Mouse (Mus musculus): ENCODE results near the gene Gcnt4. TPM values are rescaled to one million over a fixed set of nuclear protein-coding genes. Genes with fewer than 3 reads are reported as not detected.

The Gcnt4 gene
- polyA plus RNA-seq, 1 experiment from 2014 or later, result not detected

- Histone ChIP-seq H3K27ac (no peak overlapping the region), H3K79me2 (ENCODE audit: inconsistent target) (no peaks in the 10 kb centered on the region)
- WGBS (ENCODE audit: missing documents), result 99% methylated on average over 5 of the region's 5 CpGs
Measured at GRCm38 (mm10) chr13:96967091-96967490, 42.6 kb downstream of the Gcnt4 start.

GRCm38 (mm10) chr13:96967822-96968221, 43.3 kb downstream of the Gcnt4 start:
- Histone ChIP-seq H3K36me3 (ENCODE audit: inconsistent target) (no peaks in the 10 kb centered on the region), H3K27ac (no peak overlapping the region), H3K79me2 (ENCODE audit: inconsistent target) (no peaks in the 10 kb centered on the region), H3K4me3 (ENCODE audit: inconsistent target) (no peak overlapping the region)
- WGBS (ENCODE audit: missing documents), result 46% methylated on average over 2 of the region's 2 CpGs

More at GRCm38 (mm10) chr13:96967091-96967490, 42.6 kb downstream of the Gcnt4 start:
- no peak overlapping the region for H3K4me3 ChIP-seq (ENCODE audit: inconsistent target)
- no peaks in the 10 kb centered on the region for H3K36me3 ChIP-seq (ENCODE audit: inconsistent target)

GRCm38 (mm10) chr13:96971076-96971475, 46.6 kb downstream of the Gcnt4 start:
- H3K4me3 ChIP-seq (ENCODE audit: inconsistent target), result no peak overlapping the region
- H3K79me2 ChIP-seq (ENCODE audit: inconsistent target), result no peaks in the 10 kb centered on the region
- H3K36me3 ChIP-seq (ENCODE audit: inconsistent target), result no peaks in the 10 kb centered on the region
- H3K27ac ChIP-seq, result no peak overlapping the region
- 82% methylated on average over 4 of the region's 4 CpGs for WGBS (ENCODE audit: missing documents)

- Histone ChIP-seq H3K79me2 (ENCODE audit: inconsistent target) (no peaks in the 10 kb centered on the region), H3K27ac (no peak overlapping the region), H3K36me3 (ENCODE audit: inconsistent target) (no peaks in the 10 kb centered on the region), H3K4me3 (ENCODE audit: inconsistent target) (no peak overlapping the region)
- WGBS (ENCODE audit: missing documents), result 78% methylated on average over 9 of the region's 9 CpGs
Measured at GRCm38 (mm10) chr13:96971861-96972282, 47.4 kb downstream of the Gcnt4 start.

- Histone ChIP-seq H3K4me3 (ENCODE audit: inconsistent target) (no peak overlapping the region), H3K36me3 (ENCODE audit: inconsistent target) (no peaks in the 10 kb centered on the region), H3K79me2 (ENCODE audit: inconsistent target) (no peaks in the 10 kb centered on the region), H3K27ac (no peak overlapping the region)
- 70% methylated on average over 2 of the region's 4 CpGs for WGBS (ENCODE audit: missing documents)
Measured at GRCm38 (mm10) chr13:96973318-96973717, 48.8 kb downstream of the Gcnt4 start.

- 93% methylated on average over 6 of the region's 6 CpGs for WGBS (ENCODE audit: missing documents)
- Histone ChIP-seq H3K27ac (no peak overlapping the region), H3K36me3 (ENCODE audit: inconsistent target) (no peaks in the 10 kb centered on the region), H3K79me2 (ENCODE audit: inconsistent target) (no peaks in the 10 kb centered on the region), H3K4me3 (ENCODE audit: inconsistent target) (no peak overlapping the region)
Measured at GRCm38 (mm10) chr13:96976986-96977595, 52.6 kb downstream of the Gcnt4 start.

GRCm38 (mm10) chr13:96980561-96980960, 56.1 kb downstream of the Gcnt4 start:
- Histone ChIP-seq H3K36me3 (ENCODE audit: inconsistent target) (no peaks in the 10 kb centered on the region), H3K4me3 (ENCODE audit: inconsistent target) (no peak overlapping the region), H3K79me2 (ENCODE audit: inconsistent target) (no peaks in the 10 kb centered on the region), H3K27ac (no peak overlapping the region)

GRCm38 (mm10) chr13:96983251-96984126, 59.0 kb downstream of the Gcnt4 start:
- Histone ChIP-seq H3K27ac (no peak overlapping the region), H3K4me3 (ENCODE audit: inconsistent target) (no peak overlapping the region)

GRCm38 (mm10) chr13:96984688-96985087, 60.2 kb downstream of the Gcnt4 start:
- Histone ChIP-seq H3K27ac (no peak overlapping the region), H3K79me2 (ENCODE audit: inconsistent target) (no peaks in the 10 kb centered on the region), H3K36me3 (ENCODE audit: inconsistent target) (no peaks in the 10 kb centered on the region), H3K4me3 (ENCODE audit: inconsistent target) (no peak overlapping the region)
- 81% methylated on average over 5 of the region's 5 CpGs for WGBS (ENCODE audit: missing documents)

More at GRCm38 (mm10) chr13:96983251-96984126, 59.0 kb downstream of the Gcnt4 start:
- no peaks in the 10 kb centered on the region for H3K79me2 ChIP-seq (ENCODE audit: inconsistent target)
- 2% methylated on average over 26 of the region's 26 CpGs for WGBS (ENCODE audit: missing documents)
- H3K36me3 ChIP-seq (ENCODE audit: inconsistent target), result no peaks in the 10 kb centered on the region

GRCm38 (mm10) chr13:96985599-96986275, 61.2 kb downstream of the Gcnt4 start:
- Histone ChIP-seq H3K36me3 (ENCODE audit: inconsistent target) (no peaks in the 10 kb centered on the region), H3K79me2 (ENCODE audit: inconsistent target) (no peaks in the 10 kb centered on the region), H3K27ac (no peak overlapping the region), H3K4me3 (ENCODE audit: inconsistent target) (no peak overlapping the region)
- 34% methylated on average over 12 of the region's 12 CpGs for WGBS (ENCODE audit: missing documents)

GRCm38 (mm10) chr13:96989129-96989528, 64.6 kb downstream of the Gcnt4 start:
- WGBS (ENCODE audit: missing documents), result 98% methylated on average over 16 of the region's 16 CpGs
- no peaks in the 10 kb centered on the region for H3K36me3 ChIP-seq (ENCODE audit: inconsistent target)
- H3K4me3 ChIP-seq (ENCODE audit: inconsistent target), result no peak overlapping the region
- no peaks in the 10 kb centered on the region for H3K79me2 ChIP-seq (ENCODE audit: inconsistent target)
- H3K27ac ChIP-seq, result no peak overlapping the region

GRCm38 (mm10) chr13:96990045-96990444, 65.6 kb downstream of the Gcnt4 start:
- Histone ChIP-seq H3K36me3 (ENCODE audit: inconsistent target) (no peaks in the 10 kb centered on the region), H3K79me2 (ENCODE audit: inconsistent target) (no peaks in the 10 kb centered on the region), H3K4me3 (ENCODE audit: inconsistent target) (no peak overlapping the region), H3K27ac (no peak overlapping the region)
- 62% methylated on average over 3 of the region's 3 CpGs for WGBS (ENCODE audit: missing documents)

GRCm38 (mm10) chr13:96990561-96991265, 66.2 kb downstream of the Gcnt4 start:
- Histone ChIP-seq H3K36me3 (ENCODE audit: inconsistent target) (no peaks in the 10 kb centered on the region), H3K27ac (no peak overlapping the region), H3K4me3 (ENCODE audit: inconsistent target) (no peak overlapping the region), H3K79me2 (ENCODE audit: inconsistent target) (no peaks in the 10 kb centered on the region)
- WGBS (ENCODE audit: missing documents), result 14% methylated on average over 14 of the region's 14 CpGs

- H3K4me3 ChIP-seq (ENCODE audit: inconsistent target), result no peak overlapping the region
- H3K27ac ChIP-seq, result no peak overlapping the region
- 79% methylated on average over 8 of the region's 8 CpGs for WGBS (ENCODE audit: missing documents)
- H3K79me2 ChIP-seq (ENCODE audit: inconsistent target), result no peaks in the 10 kb centered on the region
- H3K36me3 ChIP-seq (ENCODE audit: inconsistent target), result no peaks in the 10 kb centered on the region
Measured at GRCm38 (mm10) chr13:96993291-96993989, 69.0 kb downstream of the Gcnt4 start.
